Mouse (Mus musculus) embryonic facial prominence, embryonic 12.5 days (tissue): ENCODE measurements around the gene Dnmbp. TPM values are rescaled to one million over a fixed set of nuclear protein-coding genes. Genes with fewer than 3 reads are reported as not detected.
A peak's percentile ranks its signal among the peaks of the same experiment; 100 is the strongest.

Experiments used
- ATAC-seq: fragments of 200-750 bp; cut with Nextera tagmentation; 2 replicates; pipeline ENCODE4 v1.8.0; 2017; ENCODE audit not compliant: insufficient number of reproducible peaks, insufficient read depth, low FRiP score, low TSS enrichment
- H3K27ac ChIP-seq: fragments of 300-500 bp; sonication (generic); 2 replicates; pipeline ENCODE4 v1.5.1; 2016; ENCODE audit warnings: mild to moderate bottlenecking
- H3K27me3 ChIP-seq: fragments of 300-500 bp; sonication (generic); 2 replicates; pipeline ENCODE4 v1.6.1; 2016; ENCODE audit warnings: mild to moderate bottlenecking, moderate library complexity
- H3K36me3 ChIP-seq: fragments of 300-500 bp; sonication (generic); 2 replicates; pipeline ENCODE4 v1.6.1; 2016; ENCODE audit warnings: mild to moderate bottlenecking
- H3K4me1 ChIP-seq: fragments of 300-500 bp; sonication (generic); 2 replicates; pipeline ENCODE4 v1.6.1; 2016
- H3K4me2 ChIP-seq: fragments of 300-500 bp; sonication (generic); replicated peaks from 2 replicates; pipeline ENCODE4 v1.6.1; 2016; ENCODE audit warnings: mild to moderate bottlenecking, moderate library complexity
- H3K4me3 ChIP-seq: fragments of 300-500 bp; sonication (generic); 2 replicates; pipeline ENCODE4 v1.5.1; 2016; ENCODE audit warnings: mild to moderate bottlenecking
- H3K9ac ChIP-seq: fragments of 300-500 bp; sonication (generic); 2 replicates; pipeline ENCODE4 v1.6.1; 2016; ENCODE audit warnings: mild to moderate bottlenecking, moderate library complexity
- H3K9me3 ChIP-seq: fragments of 300-500 bp; sonication (generic); 2 replicates; pipeline ENCODE4 v1.6.1; 2016; ENCODE audit warnings: mild to moderate bottlenecking, moderate library complexity
- WGBS: fragments of 180-500 bp; shearing (Covaris S2); methylation state at CpG from one replicate; pipeline ENCODE4 v1.1.7; 2016; 5-methylcytosine and 5-hydroxymethylcytosine counted together
- polyA plus RNA-seq: library from polyadenylated mRNA; unstranded; fragments of >200 nt; fragmentation: Nextera tagmentation; extraction: Ambion mirVana; gene quantifications from 2 replicates; pipeline ENCODE4 v1.2.1, GENCODE M21; 2016

Gene Dnmbp
- polyA plus RNA-seq, 1 experiment from 2014 or later: 22.9 TPM

- Histone ChIP-seq H3K4me3 (no peak overlapping the region), H3K27ac (no peak overlapping the region), H3K9me3 (no peaks in the 10 kb centered on the region), H3K9ac (no peak overlapping the region), H3K27me3 (no peaks in the 10 kb centered on the region), H3K4me1 (no peaks in the 10 kb centered on the region), H3K36me3 (peaks cover 18% of the 10 kb centered on the region), H3K4me2 (no peak overlapping the region)
- WGBS: 54% methylated on average over 8 of the region's 8 CpGs
- no peak for ATAC-seq
These were observed 34.9 kb downstream of the Dnmbp start for GRCm38 (mm10) chr19:43905136-43905535.

GRCm38 (mm10) chr19:43904327-43904726, 35.7 kb downstream of the Dnmbp start:
- H3K4me2 ChIP-seq: no peak overlapping the region
- 78% methylated on average over 11 of the region's 11 CpGs for WGBS
- H3K27me3 ChIP-seq: no peaks in the 10 kb centered on the region
- H3K4me1 ChIP-seq: no peaks in the 10 kb centered on the region
- H3K4me3 ChIP-seq: no peak overlapping the region
- H3K27ac ChIP-seq: no peak overlapping the region
- peaks cover 22% of the 10 kb centered on the region for H3K36me3 ChIP-seq
- no peak for ATAC-seq
- H3K9ac ChIP-seq: no peak overlapping the region
- H3K9me3 ChIP-seq: no peaks in the 10 kb centered on the region

- peaks cover 16% of the 10 kb centered on the region for H3K36me3 ChIP-seq
- H3K4me1 ChIP-seq: no peaks in the 10 kb centered on the region
- H3K27me3 ChIP-seq: no peaks in the 10 kb centered on the region
- WGBS: 40% methylated on average over 12 of the region's 12 CpGs
- no peaks in the 10 kb centered on the region for H3K9me3 ChIP-seq
- no peak overlapping the region for H3K9ac ChIP-seq
- H3K4me2 ChIP-seq: no peak overlapping the region
- no peak overlapping the region for H3K27ac ChIP-seq
- no peak overlapping the region for H3K4me3 ChIP-seq
- ATAC-seq: no peak
These were observed 37.1 kb downstream of the Dnmbp start for GRCm38 (mm10) chr19:43902887-43903286.

GRCm38 (mm10) chr19:43900690-43901089, 39.3 kb downstream of the Dnmbp start:
- Histone ChIP-seq H3K9me3 (no peaks in the 10 kb centered on the region), H3K9ac (no peak overlapping the region), H3K27ac (no peak overlapping the region), H3K4me3 (no peak overlapping the region), H3K4me2 (no peak overlapping the region), H3K27me3 (no peaks in the 10 kb centered on the region), H3K36me3 (peaks cover 13% of the 10 kb centered on the region), H3K4me1 (no peaks in the 10 kb centered on the region)
- ATAC-seq: no peak
- WGBS: 87% methylated on average over 9 of the region's 9 CpGs

GRCm38 (mm10) chr19:43898547-43898946, 41.4 kb downstream of the Dnmbp start:
- no peak for ATAC-seq
- H3K27me3 ChIP-seq: no peaks in the 10 kb centered on the region
- 70% methylated on average over 10 of the region's 10 CpGs for WGBS

GRCm38 (mm10) chr19:43896441-43896840, 43.5 kb downstream of the Dnmbp start:
- no peak overlapping the region for H3K27ac ChIP-seq
- ATAC-seq: no peak
- no peaks in the 10 kb centered on the region for H3K27me3 ChIP-seq
- H3K4me1 ChIP-seq: peaks cover 7% of the 10 kb centered on the region
- WGBS: 83% methylated on average over 14 of the region's 14 CpGs
- H3K9ac ChIP-seq: no peak overlapping the region
- H3K4me3 ChIP-seq: no peak overlapping the region
- H3K36me3 ChIP-seq: peaks cover 5% of the 10 kb centered on the region
- H3K4me2 ChIP-seq: no peak overlapping the region
- no peaks in the 10 kb centered on the region for H3K9me3 ChIP-seq

More at GRCm38 (mm10) chr19:43898547-43898946, 41.4 kb downstream of the Dnmbp start:
- no peaks in the 10 kb centered on the region for H3K9me3 ChIP-seq
- no peak overlapping the region for H3K4me3 ChIP-seq
- no peak overlapping the region for H3K4me2 ChIP-seq
- peaks cover 13% of the 10 kb centered on the region for H3K36me3 ChIP-seq
- H3K9ac ChIP-seq: no peak overlapping the region
- H3K27ac ChIP-seq: no peak overlapping the region
- H3K4me1 ChIP-seq: peaks cover 7% of the 10 kb centered on the region

- H3K9me3 ChIP-seq: no peaks in the 10 kb centered on the region
- no peak overlapping the region for H3K27ac ChIP-seq
- WGBS: 84% methylated on average over 5 of the region's 5 CpGs
These were observed 44.0 kb downstream of the Dnmbp start for GRCm38 (mm10) chr19:43895951-43896350.

GRCm38 (mm10) chr19:43894821-43895220, 45.2 kb downstream of the Dnmbp start:
- peaks cover 7% of the 10 kb centered on the region for H3K4me1 ChIP-seq
- peaks cover under 1% of the 10 kb centered on the region for H3K36me3 ChIP-seq
- no peaks in the 10 kb centered on the region for H3K9me3 ChIP-seq
- ATAC-seq: no peak
- WGBS: 63% methylated on average over 9 of the region's 9 CpGs
- H3K4me3 ChIP-seq: no peak overlapping the region
- H3K4me2 ChIP-seq: no peak overlapping the region
- no peak overlapping the region for H3K9ac ChIP-seq
- no peak overlapping the region for H3K27ac ChIP-seq
- no peaks in the 10 kb centered on the region for H3K27me3 ChIP-seq

More at GRCm38 (mm10) chr19:43895951-43896350, 44.0 kb downstream of the Dnmbp start:
- Histone ChIP-seq H3K4me3 (no peak overlapping the region), H3K27me3 (no peaks in the 10 kb centered on the region), H3K4me1 (peaks cover 7% of the 10 kb centered on the region), H3K9ac (no peak overlapping the region), H3K4me2 (no peak overlapping the region), H3K36me3 (peaks cover 5% of the 10 kb centered on the region)
- no peak for ATAC-seq

GRCm38 (mm10) chr19:43894070-43894469, 45.9 kb downstream of the Dnmbp start:
- Histone ChIP-seq H3K9me3 (no peaks in the 10 kb centered on the region), H3K36me3 (no peaks in the 10 kb centered on the region), H3K9ac (no peak overlapping the region), H3K27ac (no peak overlapping the region), H3K4me3 (no peak overlapping the region), H3K4me2 (no peak overlapping the region), H3K27me3 (no peaks in the 10 kb centered on the region), H3K4me1 (peaks cover 7% of the 10 kb centered on the region)
- WGBS: 17% methylated on average over 7 of the region's 7 CpGs
- no peak for ATAC-seq

- ATAC-seq: peak; percentile 54; the same call in 1 of the 2 replicates
- Histone ChIP-seq H3K27ac (peak overlapping the region; percentile 65; the same call in 1 of the 2 replicates), H3K36me3 (no peaks in the 10 kb centered on the region), H3K4me2 (peak overlapping the region; percentile 21), H3K4me1 (peaks cover 7% of the 10 kb centered on the region), H3K27me3 (no peaks in the 10 kb centered on the region), H3K9ac (no peak overlapping the region), H3K4me3 (peak overlapping the region; percentile 9; the same call in 1 of the 2 replicates), H3K9me3 (no peaks in the 10 kb centered on the region)
- 52% methylated on average over 5 of the region's 5 CpGs for WGBS
These were observed 49.5 kb downstream of the Dnmbp start for GRCm38 (mm10) chr19:43890487-43890886.

- Histone ChIP-seq H3K4me3 (no peak overlapping the region), H3K36me3 (no peaks in the 10 kb centered on the region), H3K4me2 (no peak overlapping the region), H3K9me3 (no peaks in the 10 kb centered on the region), H3K27ac (no peak overlapping the region), H3K4me1 (peaks cover 11% of the 10 kb centered on the region), H3K9ac (no peak overlapping the region), H3K27me3 (no peaks in the 10 kb centered on the region)
- no peak for ATAC-seq
- whole genome bisulfite sequencing: 74% methylated on average over 2 of the region's 2 CpGs
These were observed 52.3 kb downstream of the Dnmbp start for GRCm38 (mm10) chr19:43887725-43888124.

- H3K4me1 ChIP-seq: peaks cover 11% of the 10 kb centered on the region
- no peak overlapping the region for H3K27ac ChIP-seq
- no peak for ATAC-seq
- H3K9ac ChIP-seq: no peak overlapping the region
- no peaks in the 10 kb centered on the region for H3K36me3 ChIP-seq
- H3K4me3 ChIP-seq: no peak overlapping the region
- H3K9me3 ChIP-seq: no peaks in the 10 kb centered on the region
- no peaks in the 10 kb centered on the region for H3K27me3 ChIP-seq
- H3K4me2 ChIP-seq: no peak overlapping the region
- 81% methylated on average over 5 of the region's 5 CpGs for WGBS
These were observed 52.7 kb downstream of the Dnmbp start for GRCm38 (mm10) chr19:43887242-43887641.
